Mouse (Mus musculus) lung, adult 18-20 months (tissue): ENCODE measurements around the gene Hacd2.
A peak's percentile ranks its signal among the peaks of the same experiment; 100 is the strongest.

Experiments used
- DNase-seq, 2 experiments: peaks; one replicate each; pipeline ENCODE4 v3.0.0; 2022; ENCODE audit warnings: mixed read lengths in 2 of 2

Hacd2 gene

DNA sequence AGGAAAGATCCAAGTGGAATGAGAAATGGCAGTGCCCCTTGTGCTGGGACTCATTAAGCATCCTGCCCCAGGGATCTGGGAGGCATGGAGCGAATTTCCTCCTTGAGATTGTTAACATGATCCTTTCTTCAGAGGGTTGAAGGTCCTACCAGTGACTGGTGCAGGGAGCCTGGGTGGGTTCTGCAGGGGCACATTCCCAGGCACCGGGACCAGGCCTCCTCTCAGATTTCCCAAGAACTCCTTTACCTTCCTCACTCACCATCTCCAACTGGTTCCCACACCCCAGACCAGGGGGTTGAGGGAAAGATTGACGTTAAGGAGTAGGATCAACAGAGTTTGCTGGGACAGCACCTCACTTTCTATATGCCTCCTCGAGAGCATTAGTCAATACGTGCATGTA, 105.0 kb downstream of the Hacd2 start:
- DNase-seq = no peak

DNA sequence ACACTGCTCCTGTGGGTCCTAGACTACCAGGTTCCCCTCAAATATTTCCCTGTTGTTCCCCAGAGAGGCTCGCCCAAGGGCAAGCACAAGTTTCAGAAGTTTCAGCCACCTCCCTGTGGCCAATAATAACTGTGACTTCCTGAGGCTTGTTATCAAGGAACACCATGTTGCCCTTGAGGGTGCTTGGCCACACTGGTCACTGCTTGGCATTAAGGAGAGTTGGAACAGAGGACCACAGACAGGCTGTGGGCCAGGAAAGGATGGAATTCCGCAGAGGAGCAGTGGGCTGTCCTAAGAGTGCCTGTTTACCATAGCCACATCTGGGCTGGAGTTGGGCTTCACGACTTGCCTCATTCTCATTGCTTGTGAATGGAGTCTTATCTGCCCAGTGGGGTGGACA, 107.9 kb downstream of the Hacd2 start:
- no peak for DNase-seq

DNA sequence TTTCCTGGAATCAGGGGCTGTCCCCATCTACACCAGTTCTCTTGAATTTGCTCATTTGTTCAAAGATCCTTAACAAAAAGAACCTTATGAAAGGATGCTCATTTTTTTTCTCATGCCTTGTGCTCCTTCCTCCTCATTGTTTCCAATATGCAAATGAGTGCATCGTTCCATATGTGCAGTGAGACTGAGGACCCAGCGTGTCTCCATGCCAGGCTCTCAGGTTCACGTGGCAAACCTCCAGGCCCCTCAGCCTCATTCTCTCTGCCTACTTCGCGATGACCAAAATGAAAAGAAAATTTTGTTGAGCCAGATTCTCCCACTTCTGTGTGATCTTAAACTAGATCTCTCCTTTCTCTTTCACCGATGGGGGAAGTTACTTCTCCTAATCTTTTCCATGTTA, 117.2 kb downstream of the Hacd2 start:
- DNase-seq = no peak

DNA sequence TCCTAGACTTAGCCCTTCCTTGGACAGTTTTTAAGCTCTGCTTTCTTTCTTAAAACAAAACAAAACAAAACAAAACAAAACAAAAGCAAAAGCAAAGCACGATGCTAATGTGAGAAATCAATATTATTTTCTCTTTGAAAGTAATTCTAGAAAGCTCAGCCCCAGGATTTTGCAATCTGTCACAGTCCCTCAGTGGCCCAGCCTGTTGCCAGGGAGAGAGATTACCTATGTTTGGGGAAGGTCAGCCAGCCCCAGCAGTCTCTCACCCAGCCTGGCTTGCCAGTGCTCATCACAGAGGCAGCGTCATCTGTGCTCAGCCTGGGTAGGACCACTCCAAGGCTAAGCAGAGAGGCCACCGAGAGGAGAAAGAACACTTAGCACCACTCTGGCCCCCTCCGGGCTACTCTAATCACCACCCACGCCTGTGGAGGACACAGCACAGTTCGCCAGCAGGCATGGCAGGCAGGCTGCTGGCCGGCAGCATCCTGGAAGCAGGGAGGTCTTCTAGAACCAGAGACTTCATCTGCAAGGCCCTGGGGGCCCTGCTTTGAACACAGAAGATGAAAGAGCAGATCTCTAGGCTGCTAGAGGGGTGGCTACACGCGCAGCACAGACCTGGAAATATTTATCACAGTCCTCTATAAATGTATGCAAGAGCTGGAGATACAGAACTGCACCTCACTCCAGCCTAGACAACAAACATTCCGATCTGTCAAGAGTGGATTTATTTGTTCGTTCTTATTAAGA, 117.8 kb downstream of the Hacd2 start:
- no peak for DNase-seq

DNA sequence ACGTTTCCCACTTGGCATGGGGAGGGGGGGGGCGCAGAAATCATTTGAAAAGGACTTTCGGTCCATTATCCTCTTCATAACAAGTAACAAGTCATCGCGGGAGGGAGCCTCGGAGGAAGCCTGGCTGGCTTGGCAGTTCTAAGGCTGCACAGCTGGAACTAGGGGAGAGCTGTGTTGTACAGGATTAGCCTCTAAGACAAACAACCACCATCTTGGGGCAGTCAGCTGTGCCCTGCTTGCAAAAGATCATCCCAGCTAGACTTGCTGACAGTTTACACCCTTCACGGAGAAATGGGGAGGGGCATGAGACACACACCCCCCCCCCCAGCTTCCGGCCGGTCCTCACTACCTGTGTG, 118.4 kb downstream of the Hacd2 start:
- no peak for DNase-seq

DNA sequence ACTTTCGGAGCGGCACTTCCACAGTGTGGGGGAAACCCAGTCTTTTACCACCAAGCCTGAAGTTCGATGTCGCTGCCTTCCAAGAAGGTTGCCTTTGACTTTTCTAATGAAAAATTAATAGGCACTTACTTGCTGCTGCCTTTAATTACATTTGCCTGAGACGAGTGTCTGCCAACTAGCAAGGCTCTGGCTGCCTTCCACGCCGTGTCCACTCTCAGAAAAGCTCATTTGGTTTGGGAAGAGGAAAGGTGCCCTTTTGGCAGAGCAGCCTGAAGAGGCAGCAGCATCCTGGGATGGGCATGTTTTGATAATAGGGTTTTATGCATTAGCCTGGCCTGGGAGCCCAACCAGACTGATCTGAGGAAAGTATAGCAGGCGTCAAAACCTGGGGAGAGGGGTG, 119.6 kb downstream of the Hacd2 start:
- DNase-seq = no peak

DNA sequence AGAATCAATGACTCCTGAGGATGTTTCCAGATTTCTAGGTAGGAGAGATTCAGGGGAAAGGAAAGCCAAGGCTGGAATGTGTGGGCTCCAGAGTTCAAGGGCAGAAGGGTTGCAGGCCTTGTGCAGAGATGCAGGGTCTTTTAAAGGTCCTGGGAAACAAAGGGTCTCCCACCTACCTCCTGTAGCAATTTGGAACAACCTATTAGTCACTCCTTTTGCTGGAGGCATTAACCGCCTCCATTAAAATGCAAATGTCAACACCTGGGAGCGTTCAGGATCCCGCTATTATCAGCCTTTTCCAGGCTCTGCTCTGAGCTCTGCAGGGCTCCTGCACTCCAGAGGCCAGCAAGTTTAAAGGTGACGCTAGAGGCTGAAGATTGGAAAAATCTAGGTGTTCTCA, 123.9 kb downstream of the Hacd2 start:
- DNase-seq = no peak

DNA sequence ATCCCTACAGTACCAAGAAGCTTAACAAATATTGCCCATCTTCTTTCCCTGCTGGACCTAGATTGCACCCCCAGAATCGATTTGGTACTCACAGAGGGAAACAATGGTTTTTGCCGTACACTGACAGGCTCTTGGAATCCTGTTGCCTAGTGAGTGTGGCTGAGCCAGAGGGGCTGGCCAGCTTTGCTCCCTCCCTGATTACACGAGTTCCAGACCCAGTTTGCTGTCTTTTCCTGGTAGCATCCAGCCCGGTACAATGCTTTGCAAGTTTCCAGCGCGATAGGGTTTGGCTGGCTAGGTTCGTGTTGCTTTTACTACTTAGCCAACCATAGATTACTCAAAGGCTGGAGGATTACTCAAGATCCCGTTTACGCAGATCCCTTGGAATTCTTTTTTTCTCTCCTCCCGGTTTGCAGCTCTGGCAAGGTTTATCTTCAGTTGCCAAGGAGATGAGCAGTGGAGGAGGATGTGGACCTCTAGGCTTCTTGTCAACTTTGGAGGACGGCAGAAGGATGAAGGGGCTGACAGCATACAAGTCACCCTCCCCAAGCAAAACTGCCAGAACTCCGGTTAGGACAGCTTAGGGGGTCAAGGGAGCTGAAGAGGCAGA, 131.0 kb downstream of the Hacd2 start:
- DNase-seq = peak in 1 of 2 experiments; percentile 18

DNA sequence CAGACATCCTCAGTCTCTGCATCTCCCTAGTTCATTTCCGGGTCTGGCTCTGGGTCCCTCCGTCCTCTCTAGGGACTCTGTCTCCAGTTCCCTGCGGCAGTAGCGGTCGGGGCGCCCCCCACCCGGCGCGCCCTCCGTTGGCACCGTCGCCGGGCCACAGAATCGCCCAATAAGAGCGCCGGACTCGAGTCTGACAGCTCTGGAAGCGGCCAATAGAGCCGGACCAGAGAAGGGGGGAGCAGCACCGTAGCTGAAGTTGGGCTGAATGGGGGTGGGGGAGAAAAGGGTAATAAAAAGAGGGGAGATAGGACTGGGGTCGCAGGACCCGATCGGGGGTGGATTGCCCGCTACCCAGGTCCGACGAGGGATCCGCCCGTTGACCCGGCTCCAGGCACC, 132.0 kb downstream of the Hacd2 start:
- no peak for DNase-seq

DNA sequence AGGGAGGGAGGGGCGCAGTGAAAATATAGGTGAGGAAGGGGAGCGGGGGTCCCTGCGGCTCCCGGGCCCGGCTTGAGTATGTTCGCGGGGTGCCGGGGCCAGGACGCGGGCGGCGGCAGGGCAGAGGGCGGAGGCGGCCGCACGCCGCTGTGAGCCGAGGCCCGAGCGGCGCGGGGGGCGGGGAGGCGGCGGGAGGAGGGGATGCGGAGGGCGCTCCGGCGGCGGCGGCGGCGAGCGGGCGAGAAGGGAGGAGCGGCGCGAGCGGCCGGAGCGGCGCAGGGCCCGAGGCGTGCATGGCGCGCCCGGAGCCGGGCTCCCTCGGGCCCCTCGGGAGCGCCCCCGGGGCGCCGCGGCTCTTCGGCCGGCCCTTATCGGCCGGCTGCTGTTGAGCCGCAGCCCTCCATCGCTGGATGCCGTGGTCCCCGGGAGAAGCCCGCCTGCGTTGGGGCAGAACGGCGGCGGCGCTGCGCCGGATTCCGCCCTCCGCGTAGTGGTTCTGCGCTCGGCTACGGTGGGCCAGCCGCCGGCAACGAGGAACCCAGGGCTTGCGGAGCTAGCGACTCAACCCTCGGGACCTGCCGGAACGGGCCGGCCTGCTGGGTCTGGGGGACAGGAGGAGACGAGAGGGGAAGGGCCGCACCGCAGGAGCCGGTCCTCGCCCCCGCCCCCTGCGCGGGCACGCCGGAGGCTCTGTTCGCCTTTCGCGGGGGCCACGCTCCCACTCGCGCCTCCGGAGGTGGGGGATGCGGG, 132.6 kb downstream of the Hacd2 start, which contains the start of gene Adcy5:
Adcy5 (plus strand) TSS at position 237 of the 750 bp plus-strand sequence.
- peak; percentile 9 to 17 for DNase-seq

DNA sequence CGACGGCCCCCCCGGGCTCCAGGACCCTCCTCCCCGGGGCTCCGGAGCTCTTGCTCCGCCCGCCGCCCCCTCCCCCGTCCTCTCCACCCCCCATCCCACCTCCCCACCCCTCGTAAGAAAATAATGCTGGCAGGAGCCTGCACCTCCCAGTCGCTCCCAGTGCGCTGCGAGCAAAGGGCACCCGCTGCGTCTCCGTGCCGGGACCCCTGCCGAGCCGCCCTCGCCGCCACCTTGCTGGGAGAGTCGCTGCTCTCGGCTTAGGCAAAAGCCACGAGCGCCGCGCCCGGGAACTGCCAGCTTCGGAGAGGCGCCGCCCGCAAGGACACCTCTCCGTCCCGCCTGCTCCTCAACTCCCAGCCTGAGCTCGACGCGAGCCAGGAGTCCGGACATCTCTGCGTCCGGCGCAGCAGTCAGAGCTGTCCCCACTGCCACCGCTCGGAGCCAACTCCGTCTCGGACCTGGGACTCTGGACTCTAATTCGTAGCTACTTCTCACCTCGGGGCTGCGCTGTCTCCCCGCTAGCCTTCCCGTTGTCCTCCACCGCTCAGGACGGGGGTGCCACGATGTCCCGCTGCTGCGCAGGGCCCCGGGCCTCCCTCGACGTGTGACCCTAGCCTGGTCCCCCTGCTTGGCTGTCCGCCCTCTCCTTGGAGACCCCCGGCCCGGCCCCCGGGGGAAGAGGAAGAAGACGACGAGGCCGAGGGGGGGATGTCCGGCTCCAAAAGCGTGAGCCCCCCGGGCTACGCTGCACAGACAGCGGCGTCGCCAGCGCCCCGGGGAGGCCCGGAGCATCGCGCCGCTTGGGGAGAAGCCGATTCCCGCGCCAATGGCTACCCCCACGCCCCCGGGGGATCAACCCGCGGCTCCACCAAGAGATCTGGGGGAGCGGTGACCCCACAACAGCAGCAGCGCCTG, 133.4 kb downstream of the Hacd2 start:
- peak; percentile 39 to 43 for DNase-seq

DNA sequence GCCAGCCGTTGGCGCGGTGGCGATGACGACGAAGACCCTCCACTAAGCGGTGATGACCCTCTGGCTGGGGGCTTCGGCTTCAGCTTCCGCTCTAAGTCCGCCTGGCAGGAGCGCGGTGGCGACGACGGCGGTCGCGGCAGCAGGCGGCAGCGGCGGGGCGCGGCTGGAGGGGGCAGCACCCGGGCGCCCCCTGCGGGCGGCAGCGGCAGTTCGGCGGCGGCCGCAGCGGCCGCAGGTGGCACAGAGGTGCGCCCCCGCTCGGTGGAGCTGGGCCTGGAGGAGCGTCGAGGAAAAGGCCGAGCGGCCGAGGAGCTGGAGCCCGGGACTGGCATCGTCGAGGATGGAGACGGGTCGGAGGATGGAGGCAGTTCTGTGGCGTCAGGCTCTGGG, 134.1 kb downstream of the Hacd2 start:
- DNase-seq = peak; percentile 34 to 43

DNA sequence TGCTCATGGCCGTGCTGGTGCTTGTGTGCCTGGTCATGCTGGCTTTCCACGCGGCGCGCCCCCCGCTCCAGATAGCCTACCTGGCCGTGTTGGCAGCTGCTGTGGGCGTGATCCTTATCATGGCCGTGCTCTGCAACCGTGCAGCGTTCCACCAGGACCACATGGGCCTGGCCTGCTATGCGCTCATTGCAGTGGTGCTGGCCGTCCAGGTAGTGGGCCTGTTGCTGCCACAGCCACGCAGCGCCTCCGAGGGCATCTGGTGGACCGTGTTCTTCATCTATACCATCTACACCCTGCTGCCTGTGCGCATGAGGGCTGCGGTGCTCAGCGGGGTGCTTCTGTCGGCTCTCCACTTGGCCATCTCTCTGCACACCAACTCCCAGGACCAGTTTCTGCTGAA, 134.6 kb downstream of the Hacd2 start:
- DNase-seq = no peak
